Mouse (Mus musculus) liver, embryonic 16.5 days (tissue): ENCODE data around the gene Wdr72. TPM values are rescaled to one million over a fixed set of nuclear protein-coding genes. Genes with fewer than 3 reads are reported as not detected.

Source experiments
- ATAC-seq: fragments of 200-750 bp; cut with Nextera tagmentation; 2 replicates; pipeline ENCODE4 v1.8.0; 2017; ENCODE audit warnings: low read depth, mild to moderate bottlenecking, moderate number of reproducible peaks, moderate library complexity
- H3K27ac ChIP-seq: fragments of 300-500 bp; sonication (generic); 2 replicates; pipeline ENCODE4 v1.5.1; 2014; ENCODE audit warnings: mild to moderate bottlenecking, low read length
- H3K27me3 ChIP-seq: fragments of 300-500 bp; sonication (generic); 2 replicates; pipeline ENCODE4 v1.6.1; 2014; ENCODE audit warnings: low read depth, low read length, mixed read lengths; ENCODE audit not compliant: control insufficient read depth, insufficient read depth
- H3K36me3 ChIP-seq: fragments of 300-500 bp; sonication (generic); 2 replicates; pipeline ENCODE4 v1.6.1; 2014; ENCODE audit warnings: mild to moderate bottlenecking; ENCODE audit not compliant: control insufficient read depth, insufficient read depth
- H3K4me1 ChIP-seq: fragments of 300-500 bp; sonication (generic); 2 replicates; pipeline ENCODE4 v1.6.1; 2014; ENCODE audit warnings: low read depth, low read length, mixed read lengths; ENCODE audit not compliant: control insufficient read depth
- H3K4me2 ChIP-seq: fragments of 300-500 bp; sonication (generic); 2 replicates; pipeline ENCODE4 v1.6.1; 2014; ENCODE audit warnings: low read depth, low read length, mixed read lengths
- H3K4me3 ChIP-seq: fragments of 300-500 bp; sonication (generic); 2 replicates; pipeline ENCODE4 v1.5.1; 2014; ENCODE audit warnings: low read depth, mild to moderate bottlenecking, low read length
- H3K9ac ChIP-seq: fragments of 300-500 bp; sonication (generic); 2 replicates; pipeline ENCODE4 v1.6.1; 2014; ENCODE audit warnings: low read depth, low read length
- H3K9me3 ChIP-seq: fragments of 300-500 bp; sonication (generic); replicated peaks from 2 replicates; pipeline ENCODE4 v1.6.1; 2016; ENCODE audit warnings: low read length; ENCODE audit not compliant: control insufficient read depth
- whole genome bisulfite sequencing: fragments of 180-500 bp; shearing (Covaris S2); extraction: QIAGEN DNeasy Blood & Tissue Kit; methylation state at CpG from one replicate; pipeline ENCODE4 v1.1.7; 2014; ENCODE audit not compliant: insufficient replicate concordance; 5-methylcytosine and 5-hydroxymethylcytosine counted together
- polyA plus RNA-seq: library from polyadenylated mRNA; unstranded; fragments of >200 nt; fragmentation: Nextera tagmentation; extraction: Ambion mirVana; gene quantifications from 2 replicates; pipeline ENCODE4 v1.2.1, GENCODE M21; 2015

Gene Wdr72
- polyA plus RNA-seq, 1 experiment from 2014 or later = 0.04 TPM

GRCm38 (mm10) chr9:74258389-74258788 lies 148.2 kb downstream of the Wdr72 start:
- Histone ChIP-seq H3K27ac (no peak overlapping the region), H3K4me1 (no peaks in the 10 kb centered on the region), H3K36me3 (no peaks in the 10 kb centered on the region), H3K4me2 (no peak overlapping the region), H3K4me3 (no peak overlapping the region), H3K9ac (no peak overlapping the region), H3K9me3 (no peaks in the 10 kb centered on the region), H3K27me3 (no peaks in the 10 kb centered on the region)
- 66% methylated on average over 4 of the region's 4 CpGs for WGBS
- no peak for ATAC-seq

GRCm38 (mm10) chr9:74277752-74278385 lies 167.7 kb downstream of the Wdr72 start:
- Histone ChIP-seq H3K4me2 (no peak overlapping the region), H3K4me1 (no peaks in the 10 kb centered on the region)
- WGBS = 60% methylated on average over 14 of the region's 14 CpGs

GRCm38 (mm10) chr9:74282072-74282471 lies 171.9 kb downstream of the Wdr72 start:
- Histone ChIP-seq H3K9ac (no peak overlapping the region), H3K9me3 (no peaks in the 10 kb centered on the region), H3K27me3 (no peaks in the 10 kb centered on the region), H3K27ac (no peak overlapping the region), H3K4me2 (no peak overlapping the region), H3K4me3 (no peak overlapping the region), H3K4me1 (no peaks in the 10 kb centered on the region), H3K36me3 (no peaks in the 10 kb centered on the region)
- no peak for ATAC-seq
- WGBS = 54% methylated on average over 3 of the region's 3 CpGs

More at GRCm38 (mm10) chr9:74277752-74278385, 167.7 kb downstream of the Wdr72 start:
- no peaks in the 10 kb centered on the region for H3K36me3 ChIP-seq
- H3K27ac ChIP-seq = no peak overlapping the region
- H3K9ac ChIP-seq = no peak overlapping the region
- ATAC-seq = no peak
- no peaks in the 10 kb centered on the region for H3K9me3 ChIP-seq
- no peak overlapping the region for H3K4me3 ChIP-seq
- no peaks in the 10 kb centered on the region for H3K27me3 ChIP-seq

- no peak for ATAC-seq
- 37% methylated on average over 2 of the region's 2 CpGs for WGBS
- no peaks in the 10 kb centered on the region for H3K9me3 ChIP-seq
- H3K4me1 ChIP-seq = no peaks in the 10 kb centered on the region
- H3K4me2 ChIP-seq = no peak overlapping the region
- H3K27ac ChIP-seq = no peak overlapping the region
- H3K9ac ChIP-seq = no peak overlapping the region
- H3K4me3 ChIP-seq = no peak overlapping the region
- no peaks in the 10 kb centered on the region for H3K36me3 ChIP-seq
- no peaks in the 10 kb centered on the region for H3K27me3 ChIP-seq
These were observed 176.1 kb downstream of the Wdr72 start for GRCm38 (mm10) chr9:74286210-74286609.

GRCm38 (mm10) chr9:74294479-74294878 lies 184.3 kb downstream of the Wdr72 start:
- H3K4me2 ChIP-seq = no peak overlapping the region
- no peaks in the 10 kb centered on the region for H3K9me3 ChIP-seq
- H3K9ac ChIP-seq = no peak overlapping the region
- H3K36me3 ChIP-seq = no peaks in the 10 kb centered on the region
- no peaks in the 10 kb centered on the region for H3K4me1 ChIP-seq
- WGBS = 54% methylated on average over 3 of the region's 3 CpGs
- H3K27ac ChIP-seq = no peak overlapping the region
- ATAC-seq = no peak
- H3K4me3 ChIP-seq = no peak overlapping the region
- no peaks in the 10 kb centered on the region for H3K27me3 ChIP-seq

GRCm38 (mm10) chr9:74318771-74319170 lies 208.6 kb downstream of the Wdr72 start:
- Histone ChIP-seq H3K9me3 (no peaks in the 10 kb centered on the region), H3K4me3 (no peak overlapping the region), H3K27me3 (no peaks in the 10 kb centered on the region), H3K27ac (no peak overlapping the region), H3K36me3 (no peaks in the 10 kb centered on the region), H3K4me1 (no peaks in the 10 kb centered on the region), H3K9ac (no peak overlapping the region), H3K4me2 (no peak overlapping the region)
- 44% methylated on average over 1 of the region's 1 CpGs for WGBS
- no peak for ATAC-seq

GRCm38 (mm10) chr9:74324089-74324924 lies 214.2 kb downstream of the Wdr72 start:
- peak overlapping the region; percentile 79 for H3K27ac ChIP-seq
- no peak overlapping the region for H3K9ac ChIP-seq
- no peak overlapping the region for H3K4me2 ChIP-seq
- ATAC-seq = peak; percentile 80
- no peaks in the 10 kb centered on the region for H3K4me1 ChIP-seq
- WGBS = 53% methylated on average over 11 of the region's 11 CpGs
- H3K9me3 ChIP-seq = no peaks in the 10 kb centered on the region
- H3K27me3 ChIP-seq = no peaks in the 10 kb centered on the region
- H3K36me3 ChIP-seq = no peaks in the 10 kb centered on the region
- no peak overlapping the region for H3K4me3 ChIP-seq

GRCm38 (mm10) chr9:74324925-74325295 lies 214.8 kb downstream of the Wdr72 start:
- Histone ChIP-seq H3K4me1 (no peaks in the 10 kb centered on the region), H3K36me3 (no peaks in the 10 kb centered on the region), H3K4me3 (no peak overlapping the region), H3K9me3 (no peaks in the 10 kb centered on the region), H3K4me2 (no peak overlapping the region), H3K27ac (peak overlapping the region; percentile 79), H3K9ac (no peak overlapping the region), H3K27me3 (no peaks in the 10 kb centered on the region)
- ATAC-seq = no peak
- 56% methylated on average over 3 of the region's 3 CpGs for WGBS

- H3K27me3 ChIP-seq = no peaks in the 10 kb centered on the region
- no peaks in the 10 kb centered on the region for H3K4me1 ChIP-seq
- H3K27ac ChIP-seq = peak overlapping the region; percentile 59
- H3K9me3 ChIP-seq = no peaks in the 10 kb centered on the region
- no peak overlapping the region for H3K4me3 ChIP-seq
- no peaks in the 10 kb centered on the region for H3K36me3 ChIP-seq
- WGBS = 43% methylated on average over 1 of the region's 1 CpGs
- H3K9ac ChIP-seq = no peak overlapping the region
- H3K4me2 ChIP-seq = no peak overlapping the region
- peak; percentile 30; the same call in 1 of the 2 replicates for ATAC-seq
These were observed 215.8 kb downstream of the Wdr72 start for GRCm38 (mm10) chr9:74325981-74326380.
